Mouse (Mus musculus): Measurements from ENCODE around the gene Tfdp1.
"Not testable (repeated sequence)": the region's sequence is repeated elsewhere in the genome, so short reads cannot be mapped to it uniquely, and the experiment has no call there.

The Tfdp1 gene

DNA sequence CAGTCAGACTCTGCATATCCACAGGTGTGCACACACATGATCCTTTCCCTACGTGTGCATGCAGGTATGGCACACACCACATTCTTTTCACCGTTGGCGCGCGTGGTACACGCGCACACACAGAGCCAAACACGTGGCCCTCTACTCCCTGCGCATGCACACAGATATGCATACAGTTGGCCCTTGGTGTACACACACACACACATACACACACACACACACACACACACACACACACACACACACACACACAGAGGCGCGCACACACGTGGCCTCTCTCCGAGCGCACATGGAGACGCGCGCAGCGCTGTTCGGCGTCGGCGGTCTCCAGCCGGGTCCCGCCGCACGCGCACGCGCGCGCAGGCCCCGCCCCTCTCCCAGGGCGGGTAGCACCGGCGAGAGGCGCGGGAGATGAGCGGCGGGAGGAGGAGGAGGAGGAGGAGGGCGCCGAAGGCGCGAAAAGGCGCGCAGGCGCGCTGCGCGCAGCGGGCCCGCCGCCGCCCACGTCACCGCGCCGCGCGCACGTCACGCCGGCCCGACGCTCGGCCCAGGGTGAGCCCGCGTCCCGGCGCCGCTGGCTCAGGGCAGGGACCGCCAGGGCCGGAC is at the start of gene Tfdp1:
Gene Tfdp1, plus strand, starts transcription at position 497 of the 606 bp plus-strand sequence.
- peak; percentile 84 to 93 for DNase-seq

DNA sequence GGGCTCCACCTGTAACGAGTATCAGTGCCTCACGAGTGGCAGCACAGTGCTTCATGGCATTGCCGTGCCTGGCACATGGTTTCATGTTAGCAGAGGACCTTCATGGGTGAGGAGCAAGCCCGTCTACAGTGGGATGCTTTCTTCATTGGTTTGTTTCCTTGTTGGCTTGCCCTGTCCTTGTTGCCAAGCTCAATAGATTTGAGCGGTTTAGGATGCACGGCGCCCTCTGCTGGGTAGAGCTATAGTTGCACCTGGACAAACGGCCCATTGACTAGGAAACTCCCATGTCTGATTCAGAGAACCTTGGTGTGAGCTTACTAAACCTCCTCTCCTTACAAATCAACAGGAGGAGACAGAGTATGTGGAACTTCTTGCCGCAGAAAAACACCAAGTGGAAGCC is 46.2 kb upstream of the Tfdp1 start:
- peak; percentile 79 to 85 for DNase-seq

DNA sequence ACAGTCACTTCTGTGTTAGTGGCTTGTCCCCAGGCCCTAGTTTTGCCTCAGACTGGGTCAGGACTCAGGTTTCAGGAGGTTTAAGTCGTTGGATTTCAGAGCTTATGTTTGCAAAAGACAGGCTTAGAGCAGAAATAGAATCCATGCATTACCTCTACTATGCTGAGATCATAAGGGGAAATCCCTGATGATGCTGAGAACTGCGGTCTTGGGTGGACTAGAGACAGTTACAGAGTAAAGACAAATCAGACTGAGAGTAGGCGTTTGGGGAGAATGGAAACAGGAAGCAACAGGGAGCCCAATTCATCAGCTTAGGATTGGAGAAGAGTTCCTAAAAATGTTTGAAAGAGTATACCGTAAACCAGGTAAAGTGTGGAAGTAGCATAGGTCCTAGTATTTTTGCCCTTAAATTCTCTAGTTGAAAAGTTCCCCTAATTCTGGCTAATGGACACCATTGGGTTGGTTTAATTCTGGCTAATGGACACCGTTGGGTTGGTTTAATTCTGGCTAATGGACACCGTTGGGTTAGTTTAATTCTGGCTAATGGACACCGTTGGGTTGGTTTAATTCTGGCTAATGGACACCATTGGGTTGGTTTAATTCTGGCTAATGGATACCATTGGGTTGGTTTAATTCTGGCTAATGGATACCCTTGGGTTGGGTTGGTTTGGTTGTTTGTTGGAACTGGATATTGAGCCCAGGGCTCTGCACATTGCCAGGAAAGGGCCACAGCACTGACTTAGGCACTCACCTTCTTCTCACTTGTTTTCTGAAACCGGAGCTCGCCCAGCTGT is 44.7 kb upstream of the Tfdp1 start:
- DNase-seq = no peak

DNA sequence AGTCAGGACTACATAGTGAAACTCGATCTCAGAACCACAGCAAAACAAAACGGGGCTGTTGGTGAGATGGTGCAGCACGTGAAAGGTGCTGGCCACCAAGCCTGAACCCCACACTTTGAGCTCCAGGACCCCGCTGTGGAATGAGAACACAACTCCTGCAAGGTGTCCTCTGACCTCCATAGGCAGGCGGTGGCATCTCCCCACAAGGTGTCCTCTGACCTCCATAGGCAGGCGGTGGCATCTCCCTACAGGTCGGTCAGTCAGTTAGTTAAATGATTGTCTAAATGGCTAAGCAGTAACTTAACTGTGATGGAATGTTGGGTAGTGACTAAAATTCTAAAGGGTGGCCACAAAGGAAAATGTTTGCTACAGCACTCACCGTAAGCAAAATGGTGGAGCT is 39.0 kb upstream of the Tfdp1 start:
- no peak for DNase-seq

DNA sequence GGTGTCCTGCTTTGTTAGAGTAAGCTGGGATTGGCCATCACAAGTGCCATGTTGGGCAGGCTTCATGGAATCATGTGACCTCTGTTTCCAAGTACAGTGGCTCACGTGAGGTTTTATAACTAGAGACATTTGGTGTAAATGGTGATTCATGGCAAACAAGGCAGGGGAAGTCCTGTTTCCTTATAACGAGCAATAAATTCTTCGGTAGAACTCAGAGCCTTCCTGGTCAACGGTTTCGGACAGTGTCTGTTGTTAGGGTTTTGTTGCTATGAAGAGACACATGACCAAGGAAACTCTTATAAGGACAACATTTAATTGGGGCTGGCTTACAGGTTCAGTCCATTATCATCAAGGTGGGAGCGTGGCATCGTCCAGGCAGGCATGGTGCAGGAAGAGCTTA is 37.5 kb upstream of the Tfdp1 start:
- DNase-seq = no peak

DNA sequence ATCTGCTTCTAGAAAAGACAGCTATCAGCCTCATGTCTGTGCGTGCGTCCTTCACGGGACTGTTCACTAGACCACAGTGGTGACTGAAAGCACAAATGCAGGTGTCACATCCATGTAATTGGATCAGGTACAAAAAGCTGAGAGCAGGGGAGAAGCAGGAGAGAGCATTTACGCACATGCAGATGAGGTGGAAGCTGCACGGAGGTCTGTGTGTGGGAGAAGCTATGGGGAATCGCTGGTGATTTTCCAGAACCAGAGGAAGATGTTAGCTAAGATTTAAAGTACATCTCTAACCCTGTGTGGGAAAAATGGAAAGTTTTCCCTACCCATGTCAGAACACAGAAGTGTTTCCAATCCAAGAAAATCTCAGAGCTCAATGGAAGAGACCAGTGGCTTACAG is 33.1 kb upstream of the Tfdp1 start:
- no peak for DNase-seq

DNA sequence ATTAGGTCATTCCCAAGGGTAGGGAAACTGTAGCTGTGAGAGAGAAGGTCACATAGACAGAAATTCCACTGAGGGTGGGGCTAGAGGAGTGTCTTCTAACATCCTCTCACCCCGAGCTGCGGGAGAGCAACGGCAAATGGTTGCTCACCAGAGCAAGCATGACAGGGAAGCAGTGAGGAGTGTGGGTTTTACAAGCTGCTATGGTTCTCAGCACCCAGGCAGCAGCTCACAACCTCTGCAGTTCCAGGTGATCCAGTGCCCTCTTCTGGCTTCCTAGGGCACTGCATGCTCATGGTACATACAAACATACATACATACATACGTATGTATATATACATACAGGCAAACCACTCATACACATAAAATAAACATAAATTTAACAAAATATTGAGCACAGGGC is 32.7 kb upstream of the Tfdp1 start:
- no peak for DNase-seq

DNA sequence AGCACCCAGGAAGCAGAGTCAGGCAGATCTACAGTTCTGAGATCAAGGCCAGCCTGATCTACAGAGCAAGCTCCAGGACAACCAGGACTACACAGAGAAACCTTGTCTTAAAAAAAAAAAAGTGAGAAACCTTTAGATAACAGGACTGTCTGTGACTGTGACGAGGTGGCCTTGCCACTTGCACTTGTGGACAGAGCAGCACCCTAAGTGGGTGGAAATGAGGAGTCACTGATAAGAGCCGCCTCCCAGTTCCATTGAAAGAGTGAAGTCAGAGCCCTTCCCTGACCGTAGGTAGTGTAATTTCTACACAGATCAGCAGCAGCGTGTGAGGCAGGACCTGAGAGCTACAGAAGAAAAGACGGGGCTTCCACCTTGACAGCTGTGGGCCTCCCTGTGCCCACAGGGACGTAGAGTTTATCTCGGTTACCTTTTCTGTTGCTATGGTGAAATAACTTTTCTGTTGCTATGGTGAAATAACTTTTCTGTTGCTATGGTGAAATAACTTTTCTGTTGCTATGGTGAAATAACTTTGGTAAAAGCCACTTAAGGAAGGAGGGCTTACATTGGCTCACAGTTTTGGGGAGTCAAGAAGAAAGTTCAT is 32.1 kb upstream of the Tfdp1 start:
- DNase-seq = no peak

DNA sequence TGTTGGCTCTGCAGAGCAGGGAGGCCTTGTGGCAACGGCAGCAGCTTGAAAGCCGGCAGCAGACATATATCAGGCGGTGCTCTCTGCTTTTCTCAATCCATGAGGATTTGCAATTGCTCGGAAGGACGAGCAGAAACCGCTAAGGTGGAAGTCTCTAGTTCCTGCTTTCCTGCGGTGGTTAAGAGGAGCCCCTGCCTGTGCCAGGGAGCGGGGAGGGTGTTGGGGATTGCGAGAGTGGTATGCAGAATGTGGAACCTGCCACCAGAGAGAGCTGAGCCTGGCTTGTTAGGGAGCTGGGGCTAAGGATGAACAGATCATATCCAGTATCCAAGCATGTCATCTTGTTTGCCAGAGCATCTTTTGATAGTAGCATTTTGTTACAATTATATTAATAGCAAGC is 31.6 kb upstream of the Tfdp1 start:
- peak; percentile 28 to 42 for DNase-seq

DNA sequence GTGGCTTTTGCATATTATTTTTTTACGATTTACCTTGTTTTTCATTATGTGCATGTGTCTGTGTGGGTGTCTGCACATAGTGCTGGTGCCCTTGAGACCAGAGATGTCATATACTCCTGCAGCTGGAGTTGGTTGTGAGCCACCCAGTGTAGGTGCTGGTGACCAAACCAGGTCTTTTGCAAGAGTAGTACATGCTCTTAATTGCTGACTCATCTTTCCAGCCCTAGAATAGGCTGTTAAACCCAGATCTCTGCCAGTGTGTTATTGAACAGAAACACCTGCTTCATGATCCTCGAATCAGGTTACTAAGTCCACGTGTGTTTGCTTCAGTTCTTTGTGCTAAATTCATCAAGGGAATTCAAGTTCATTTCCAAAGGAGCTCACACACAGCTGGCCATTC is 23.6 kb upstream of the Tfdp1 start:
- DNase-seq = no peak

DNA sequence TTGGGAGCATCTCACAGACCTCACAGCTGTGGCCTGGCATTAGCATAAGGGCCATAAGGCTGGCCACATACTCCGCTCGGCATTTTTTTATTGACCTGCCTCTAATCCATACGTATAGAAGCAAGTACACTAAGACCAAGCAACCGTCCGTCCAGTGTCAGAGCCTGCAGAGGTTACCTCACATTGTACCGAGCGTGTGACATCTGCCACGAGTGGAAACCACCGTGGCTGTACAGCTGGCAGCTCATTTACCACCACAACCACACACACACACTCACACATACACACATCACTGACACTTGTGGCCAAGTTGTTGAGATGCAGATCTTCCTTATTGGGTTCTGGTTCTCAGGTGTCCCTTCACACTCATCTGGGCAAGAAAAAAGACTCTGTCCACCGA is 21.9 kb upstream of the Tfdp1 start:
- no peak for DNase-seq

DNA sequence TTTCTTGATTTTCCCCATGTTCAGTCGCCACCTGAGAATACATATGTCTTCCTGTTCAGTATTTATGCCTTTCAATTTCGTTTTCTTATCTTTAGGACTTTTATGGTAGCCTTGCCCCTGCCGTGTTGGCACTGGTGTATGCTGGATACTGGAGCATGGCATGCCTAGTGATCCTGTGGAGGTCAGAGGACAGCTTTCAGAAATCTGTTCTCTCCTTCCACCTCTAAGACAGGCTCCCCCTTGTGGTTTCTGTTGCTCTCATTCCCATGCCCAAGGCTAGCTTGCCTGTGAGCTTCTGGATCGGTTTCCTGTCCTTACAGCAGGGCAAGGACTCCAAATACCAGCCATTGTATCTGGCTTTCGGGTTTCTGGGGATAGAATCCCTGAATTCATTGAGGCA is 12.0 kb upstream of the Tfdp1 start:
- DNase-seq = peak in 1 of 2 experiments; percentile 35

DNA sequence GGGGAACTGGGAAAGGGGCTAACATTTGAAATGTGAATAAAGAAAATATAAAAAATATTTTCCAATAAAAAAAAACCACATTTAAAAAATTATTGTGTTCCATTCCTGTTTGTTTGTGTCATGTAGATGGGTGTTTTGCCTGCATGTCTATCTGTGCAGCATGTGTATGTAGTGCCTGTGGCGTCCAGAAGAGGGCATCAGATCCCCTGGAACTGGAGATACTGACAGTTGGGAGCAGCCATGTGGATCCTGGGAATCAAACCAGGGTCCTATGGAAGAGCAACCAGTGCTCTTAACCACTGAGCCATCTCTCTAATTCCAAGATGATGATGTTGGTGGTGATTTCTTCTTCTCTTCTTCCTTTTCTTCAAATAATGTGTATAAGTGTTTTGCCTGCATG is 3.9 kb upstream of the Tfdp1 start:
- DNase-seq = no peak

DNA sequence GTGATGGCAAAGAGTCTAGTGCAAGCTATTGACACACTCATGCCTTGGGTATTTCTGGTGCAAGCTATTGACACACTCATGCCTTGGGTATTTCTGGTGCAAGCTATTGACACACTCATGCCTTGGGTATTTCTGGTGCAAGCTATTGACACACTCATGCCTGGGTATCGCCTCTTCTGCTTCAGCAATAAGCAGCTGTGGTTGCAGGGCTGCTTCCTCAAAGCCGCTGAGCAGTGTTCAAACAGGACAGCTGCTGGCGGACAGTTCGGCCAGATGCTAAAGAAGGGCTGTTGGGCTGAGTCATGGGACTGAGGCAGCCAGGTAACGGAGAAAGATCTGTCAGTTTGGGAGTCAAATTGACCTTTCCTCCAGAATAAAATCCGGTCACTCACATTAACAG is 1.3 kb upstream of the Tfdp1 start:
- not testable (repeated sequence) for DNase-seq

DNA sequence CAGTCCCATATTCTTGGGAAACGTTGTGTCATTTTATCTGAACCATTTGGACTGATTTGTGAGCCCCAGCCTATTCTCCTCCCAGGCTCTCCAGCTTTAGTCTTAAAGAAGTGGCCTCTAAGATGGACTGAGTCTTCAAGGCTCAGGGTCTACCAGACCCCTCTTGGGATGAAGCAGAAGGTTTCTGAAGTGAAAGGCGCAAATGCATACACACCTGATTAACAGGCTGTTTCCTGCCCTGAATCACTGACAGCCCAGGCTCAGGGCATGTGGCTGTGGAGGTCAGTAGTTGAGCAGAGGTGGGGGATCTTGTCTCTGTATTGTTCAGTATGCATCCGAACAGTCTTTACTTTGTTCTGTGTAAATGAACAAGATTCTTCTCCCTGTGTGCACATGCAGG is 873 bp upstream of the Tfdp1 start:
- no peak for DNase-seq

DNA sequence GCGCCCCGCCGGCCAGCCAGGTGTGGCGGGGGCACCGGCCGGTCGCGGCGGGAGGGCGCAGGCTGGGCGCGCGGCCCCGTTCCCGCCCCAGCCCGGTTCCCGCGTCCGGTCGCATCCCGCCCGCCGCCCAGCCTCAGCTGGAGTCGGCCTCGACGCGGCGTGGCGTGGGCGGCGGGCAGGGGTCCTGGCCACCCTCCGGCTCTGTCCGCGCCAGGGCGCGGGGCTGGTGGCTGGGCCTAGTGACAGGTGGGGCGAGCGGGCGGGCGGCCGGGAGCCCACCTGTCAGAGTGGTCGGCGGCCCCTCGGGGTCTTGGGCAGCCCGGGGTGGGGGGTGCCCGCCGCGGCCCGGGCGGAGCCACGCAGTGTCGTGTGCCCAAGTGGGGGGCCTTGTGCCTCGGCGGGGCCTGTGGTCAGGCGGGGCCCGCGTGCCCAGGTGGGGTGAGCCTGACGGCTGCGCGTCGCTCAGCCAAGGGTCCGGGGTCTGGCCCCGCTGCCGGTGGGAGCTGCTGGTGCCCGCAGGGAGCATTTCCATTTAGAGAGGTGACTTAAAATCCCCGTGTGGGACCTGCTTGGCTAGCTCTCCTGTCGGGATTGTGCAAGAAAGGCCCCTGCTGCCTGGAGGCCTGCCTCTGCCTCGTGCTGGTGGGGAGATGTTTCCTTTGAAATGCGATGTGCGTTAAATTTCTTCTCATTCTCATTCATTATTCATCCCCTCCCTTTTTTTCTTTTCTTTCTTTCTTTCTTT is 522 bp downstream of the Tfdp1 start:
- DNase-seq = peak; percentile 35 to 47

DNA sequence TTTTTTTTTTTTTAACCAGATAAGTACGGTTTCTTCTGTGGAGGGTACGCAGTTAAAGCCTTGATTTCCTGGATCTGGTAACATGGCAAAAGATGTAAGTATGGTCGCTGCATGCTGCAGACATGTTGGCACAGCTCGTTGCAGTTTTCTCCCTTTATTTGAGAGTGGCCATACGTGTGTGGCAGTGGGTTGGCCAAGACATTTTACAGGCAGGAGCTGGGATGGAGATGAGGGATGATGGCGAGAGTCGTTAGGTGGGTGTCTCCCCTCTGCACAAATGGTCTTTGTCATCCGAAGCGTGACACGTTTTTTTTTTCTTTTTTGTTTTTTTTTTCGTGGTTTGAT is 1.1 kb downstream of the Tfdp1 start:
- no peak for DNase-seq

DNA sequence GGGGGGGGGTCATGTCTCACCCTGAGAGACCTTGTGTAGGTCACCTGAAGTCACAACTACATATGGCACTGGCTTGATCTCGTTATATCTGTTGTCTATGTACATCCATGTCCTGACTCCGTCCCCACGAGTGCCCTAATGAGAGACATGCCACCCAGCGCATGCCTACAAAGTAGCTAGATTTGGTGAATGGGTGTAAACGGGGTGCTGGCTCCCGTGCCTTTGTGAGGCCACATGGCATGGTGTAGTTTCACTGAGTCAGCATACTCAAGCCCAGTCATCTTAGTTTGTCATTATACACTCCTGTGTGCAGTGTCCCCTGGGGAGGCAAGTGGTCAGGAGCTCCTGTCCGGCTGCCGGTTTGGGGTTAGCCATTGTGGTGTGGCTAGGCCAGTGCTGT is 2.1 kb downstream of the Tfdp1 start:
- DNase-seq = no peak

DNA sequence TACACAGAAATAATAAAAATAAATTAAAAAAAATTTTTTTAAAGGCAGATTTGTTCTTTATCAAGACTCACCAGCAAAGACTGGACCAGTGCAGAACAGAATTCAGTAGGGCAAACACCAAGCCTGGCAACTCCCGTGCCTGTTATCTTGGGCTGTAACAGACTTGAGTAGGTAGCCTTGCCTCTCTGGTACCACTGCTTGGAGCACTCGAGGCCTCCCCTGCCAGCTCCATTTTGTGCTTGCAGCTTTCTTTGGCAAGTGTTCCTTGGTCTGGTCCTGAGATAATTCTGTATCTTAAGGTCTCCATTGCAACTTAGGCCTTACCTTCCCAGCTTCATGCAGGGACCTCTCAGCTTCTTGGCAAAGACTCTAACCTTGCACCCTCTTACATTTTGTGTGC is 3.8 kb downstream of the Tfdp1 start:
- DNase-seq = no peak

DNA sequence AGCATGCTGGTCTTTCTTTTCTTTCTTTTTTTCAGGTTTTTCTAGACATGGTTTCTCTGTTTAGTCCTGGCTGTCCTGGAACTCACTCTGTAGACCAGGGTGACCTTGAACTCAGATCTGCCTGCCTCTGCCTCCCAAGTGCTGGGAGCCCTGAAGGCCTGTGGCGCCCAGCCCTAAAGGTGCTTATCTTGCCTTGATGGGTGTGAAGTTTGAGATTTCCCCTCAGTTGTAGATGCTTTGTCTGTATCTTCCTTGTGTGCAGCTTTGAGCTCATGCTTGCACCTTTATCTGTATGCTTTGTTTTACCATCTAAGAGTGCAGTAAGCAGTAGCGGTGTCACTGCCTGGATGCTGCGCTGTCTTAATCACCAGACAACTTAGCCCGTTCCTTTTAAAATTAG is 4.6 kb downstream of the Tfdp1 start:
- no peak for DNase-seq

DNA sequence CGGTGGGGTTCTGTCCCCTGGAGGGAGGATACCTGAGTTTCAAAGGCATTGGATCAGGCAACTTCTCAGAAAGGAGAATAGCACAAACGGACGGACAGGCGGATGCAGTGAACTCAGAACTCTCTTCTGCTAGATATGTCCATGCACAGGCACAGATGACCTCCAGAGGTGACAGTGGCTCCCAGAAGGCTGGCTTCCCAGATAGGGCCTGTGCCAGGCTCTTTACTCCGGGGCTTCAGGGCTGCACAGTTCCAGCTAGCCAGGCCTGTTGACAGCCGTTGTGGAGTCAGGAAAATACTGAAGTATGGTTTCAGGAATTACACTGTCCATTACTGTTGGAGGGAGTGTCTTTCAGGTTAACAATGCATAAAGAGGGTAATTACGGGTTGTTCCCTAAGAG is 11.5 kb downstream of the Tfdp1 start:
- no peak for DNase-seq

DNA sequence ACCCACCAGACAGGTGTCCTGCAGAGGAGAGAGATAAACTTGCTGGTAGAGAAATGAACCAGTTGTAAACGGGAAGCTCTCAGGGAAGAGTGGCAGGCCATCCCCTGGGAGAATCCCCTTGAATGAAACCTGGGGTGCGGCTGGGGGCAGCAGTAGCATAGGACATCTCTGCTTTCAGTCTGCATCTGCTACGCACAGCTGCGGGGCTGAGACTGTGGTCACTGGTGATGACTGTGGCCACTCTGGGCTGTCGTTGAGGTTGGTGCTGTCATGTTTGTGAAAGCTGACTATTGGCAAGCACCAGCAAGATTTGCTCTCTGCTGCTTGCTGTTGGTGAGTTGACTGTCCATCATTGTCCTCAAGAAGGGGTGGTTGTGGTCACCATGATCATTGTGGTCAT is 13.0 kb downstream of the Tfdp1 start:
- DNase-seq = no peak

DNA sequence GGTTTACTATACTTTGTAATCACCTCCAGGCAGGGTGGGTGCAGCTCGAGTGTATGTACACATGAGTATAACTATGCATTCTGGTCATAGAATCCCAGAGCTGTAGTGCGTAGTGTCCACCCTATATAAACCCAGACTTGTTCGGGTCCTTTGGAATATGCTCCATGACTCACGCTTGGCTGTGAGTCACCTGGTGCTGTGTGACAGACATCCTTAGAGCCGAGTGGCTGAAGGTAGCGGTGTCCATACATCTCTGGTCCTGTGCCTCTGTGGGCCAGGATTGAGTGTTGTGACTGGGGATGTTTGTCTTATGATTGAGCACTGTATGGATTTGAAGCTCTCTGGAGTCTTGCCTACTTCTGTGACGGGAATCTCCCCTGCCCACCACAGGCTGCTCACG is 14.1 kb downstream of the Tfdp1 start:
- no peak for DNase-seq
